Mouse (Mus musculus) erythroblast, embryonic 14.5 days (primary cell): Measurements from ENCODE around the gene Slc7a11.
"Not testable (repeated sequence)": the region's sequence is repeated elsewhere in the genome, so short reads cannot be mapped to it uniquely, and the experiment has no call there.

ENCODE experiments used
- GATA1 ChIP-seq: IDR thresholded peaks from 2 replicates; pipeline ENCODE4 v1.6.1; 2012; ENCODE audit warnings: low read length, inconsistent platforms, mixed read lengths
- TAL1 ChIP-seq: IDR thresholded peaks from 3 replicates; pipeline ENCODE4 v1.6.1; 2012; ENCODE audit warnings: low read length, inconsistent platforms, mixed read lengths

- not testable (repeated sequence) for TF ChIP-seq GATA1, TAL1
Observed at GRCm38 (mm10) chr3:50436409-50436808, 7.0 kb downstream of the Slc7a11 start.
